Mouse (Mus musculus) bone marrow, adult 2 months (tissue): ENCODE data around the gene 2610301B20Rik.

ENCODE experiments used
- CTCF ChIP-seq: fragments of 200-500 bp; IDR thresholded peaks from 2 replicates; pipeline ENCODE4 v1.5.1; 2011; ENCODE audit warnings: low read length, control low read depth; ENCODE audit not compliant: control insufficient read depth, insufficient read depth
- POLR2A ChIP-seq: fragments of 200-500 bp; IDR thresholded peaks from 2 replicates; pipeline ENCODE4 v1.6.1; 2011; ENCODE audit warnings: low read depth, mild to moderate bottlenecking, control low read depth, low read length, borderline replicate concordance; ENCODE audit not compliant: control insufficient read depth

DNA sequence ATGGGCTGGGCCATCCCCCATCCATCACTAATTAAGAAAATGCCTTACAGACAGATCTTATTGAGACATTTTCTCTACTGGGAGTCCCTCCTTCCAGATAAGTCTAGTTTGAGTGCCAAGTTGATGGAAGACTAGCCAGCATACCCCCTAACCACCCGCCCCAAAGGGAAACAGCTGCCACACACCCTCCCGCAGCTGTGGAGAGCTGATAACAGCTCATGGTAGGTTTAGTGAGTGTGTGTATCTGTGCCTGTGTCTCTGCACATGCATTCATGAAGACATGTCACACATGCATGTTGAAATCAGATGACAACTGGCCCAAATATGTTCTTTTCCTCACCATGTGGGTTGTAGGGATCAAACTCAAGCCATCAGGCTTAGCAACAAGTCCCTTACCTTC is 40.5 kb downstream of the 2610301B20Rik start:
- TF ChIP-seq CTCF = no peak
- TF ChIP-seq POLR2A = no peak
